Mouse (Mus musculus) ZHBTc4 (cell line): ENCODE measurements around the gene Ankrd11.

Experiments
- DNase-seq: peaks from one replicate; pipeline ENCODE4 v3.0.0-alpha.2; 2011; ENCODE audit warnings: low read depth, low spot score

Ankrd11 gene

DNA sequence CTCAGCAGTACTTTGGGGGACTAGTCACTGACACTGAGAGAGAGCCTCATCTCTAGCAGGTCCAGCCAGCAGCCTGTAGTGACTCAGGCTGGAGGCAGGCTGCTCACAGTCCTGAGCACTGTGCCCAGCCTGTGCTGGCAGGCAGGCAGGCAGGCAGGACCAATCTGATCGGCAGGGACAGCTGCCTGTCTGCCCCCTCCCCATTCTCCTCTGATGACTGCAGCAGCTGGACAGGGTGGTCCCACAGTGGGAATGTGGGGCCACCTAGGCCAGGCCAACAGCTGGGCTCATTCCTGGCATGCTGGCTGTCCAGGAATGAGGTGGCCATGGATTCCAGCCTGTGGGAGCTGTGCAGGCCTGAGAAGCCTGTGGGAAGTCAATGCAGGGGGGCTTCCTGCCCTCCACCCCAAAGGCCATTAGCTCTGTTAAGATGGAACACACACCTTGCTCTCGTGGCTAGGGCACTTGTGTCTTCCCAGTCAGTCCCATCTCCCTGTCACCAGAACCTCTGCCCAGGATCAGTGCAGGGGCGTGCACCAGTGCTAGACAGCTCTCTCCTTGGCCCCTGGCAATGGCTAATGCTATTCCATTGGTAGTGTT is 191.3 kb downstream of the Ankrd11 start:
- DNase-seq, result no peak

GRCm38 (mm10) chr8:122849152-122849910 is 192.7 kb downstream of the Ankrd11 start:
- DNase-seq, result no peak

DNA sequence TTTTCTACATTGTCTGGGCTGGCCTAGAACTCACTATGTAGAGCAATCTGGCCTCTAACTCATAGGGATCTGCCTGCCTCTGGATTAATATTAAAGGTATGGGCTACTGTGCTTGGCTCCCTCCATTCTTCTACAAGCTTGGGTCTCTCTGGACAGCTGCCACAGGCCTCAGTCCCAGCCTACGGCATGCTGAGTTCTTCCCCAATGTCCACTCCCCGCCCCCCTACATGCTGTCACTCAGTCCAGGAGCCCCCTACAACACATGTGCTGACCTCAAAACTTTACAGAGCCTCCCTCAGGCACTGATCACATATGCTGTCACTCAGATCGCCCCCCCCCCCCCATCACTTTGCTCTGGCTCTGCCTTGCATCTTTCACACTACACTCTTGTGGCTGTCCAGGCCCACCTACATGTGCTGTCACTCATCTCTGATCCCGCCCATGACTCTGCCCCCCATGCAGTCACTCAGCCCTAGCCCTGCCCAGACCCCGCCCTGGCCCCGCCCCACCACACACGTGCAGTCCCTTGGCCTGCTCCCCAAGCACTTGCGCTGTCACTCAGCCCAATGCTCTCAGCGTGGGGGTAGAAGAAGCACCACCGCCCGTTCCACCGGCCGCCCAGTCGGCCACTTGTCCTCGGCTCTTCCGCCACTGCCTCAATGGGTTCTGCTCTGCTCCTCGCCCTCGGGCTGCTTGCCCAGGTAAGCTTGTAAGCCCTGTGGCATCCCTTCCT is 194.1 kb downstream of the Ankrd11 start, which contains the start of gene Cdh15:
Gene Cdh15, plus strand, starts transcription at position 138 of the 733 bp plus-strand sequence.
- DNase-seq, result peak; percentile 76

GRCm38 (mm10) chr8:122845662-122846061 is 196.4 kb downstream of the Ankrd11 start:
- no peak for DNase-seq

GRCm38 (mm10) chr8:122844161-122844560 is 197.9 kb downstream of the Ankrd11 start:
- DNase-seq, result no peak

DNA sequence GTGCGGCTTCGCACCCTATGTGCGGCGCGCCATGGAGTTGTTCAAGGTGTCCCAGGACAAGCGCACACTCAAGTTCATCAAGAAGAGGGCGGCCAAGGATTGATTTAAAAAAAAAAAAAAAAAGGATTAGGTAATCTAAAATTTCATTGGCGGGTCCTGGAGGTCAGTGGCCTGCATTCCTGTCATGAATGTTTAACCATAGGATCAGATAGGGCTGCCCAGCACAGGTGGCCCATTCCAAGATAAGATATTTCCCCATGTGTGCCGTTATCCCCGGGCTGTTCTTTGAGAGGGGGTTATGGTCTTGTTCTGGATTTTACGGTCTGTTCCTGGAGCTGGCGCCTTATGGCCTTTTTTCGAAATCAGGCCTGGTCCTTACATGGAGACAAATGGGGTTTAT is 205.4 kb downstream of the Ankrd11 start:
- peak; percentile 35 for DNase-seq

- no peak for DNase-seq
Observed at GRCm38 (mm10) chr8:122836199-122836598, 205.9 kb downstream of the Ankrd11 start.

GRCm38 (mm10) chr8:122834971-122835370 is 207.1 kb downstream of the Ankrd11 start:
- peak; percentile 91 for DNase-seq

DNA sequence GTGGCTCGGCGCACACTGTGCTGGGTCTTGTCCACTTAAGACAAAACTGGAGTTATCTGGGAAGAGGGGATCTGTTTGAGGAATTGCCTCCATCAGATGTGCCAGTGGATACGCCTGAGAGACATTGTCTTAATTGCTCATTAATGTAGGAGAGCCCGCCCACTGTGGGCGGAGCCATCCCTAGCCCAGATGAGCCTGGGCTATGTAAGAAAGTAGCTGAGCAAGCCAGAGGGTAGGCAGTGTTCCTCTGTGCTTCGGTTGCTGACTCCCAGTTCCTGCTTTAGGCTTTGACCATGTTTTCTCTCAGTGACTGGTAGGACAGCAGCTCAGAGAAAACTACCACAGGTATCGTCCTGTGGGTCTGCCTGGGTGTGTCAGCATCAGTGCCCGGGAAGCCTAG is 207.7 kb downstream of the Ankrd11 start:
- no peak for DNase-seq
